In genomic region chr1:194635942-194636341, GRCm38 (mm10) we compare ENCODE assay signal across 16 mouse cellular contexts. TPM values are rescaled to one million over a fixed set of nuclear protein-coding genes. Genes with fewer than 3 reads are reported as not detected.
DNase-seq lines count a peak whose midpoint lies in the region; ATAC-seq and TF ChIP-seq lines count a peak whose summit lies in the region.
"Had no signal": no experiment of that assay in that cellular context is flagged by ENCODE, and none has a peak within 500 bp of the region (broad histone marks: within the 10 kb centered on the region; RNA-seq: fewer than 3 reads in every experiment).

No protein-coding gene starts in this region.

- no peaks in the 10 kb centered on the region for H3K9me3 ChIP-seq in kidney, embryonic 14.5 days (ENCODE audit: control insufficient read depth, low read length)
- no peaks in the 10 kb centered on the region for H3K9me3 ChIP-seq in neural tube, embryonic 11.5 days (ENCODE audit: control insufficient read depth, low read length)
- no peaks in the 10 kb centered on the region for H3K9me3 ChIP-seq in neural tube, embryonic 15.5 days (replicated peaks)
- H3K9me3 ChIP-seq: limb, embryonic 10.5 days; liver, embryonic 13.5 days; megakaryocyte, embryonic 14.5 days; neural tube, embryonic 12.5 days had no signal

- TF ChIP-seq POLR2A in kidney, adult 2 months (IDR thresholded peaks at IDR 0.05; ENCODE audit: low read depth, low read length) = no peak

- H3K27ac ChIP-seq in gastrocnemius, adult 2 months = peak overlapping the region; percentile 61
- H3K27ac ChIP-seq in kidney, adult 2 months (ENCODE audit: insufficient read depth, low read depth, low read length) = peak overlapping the region; percentile 18; the same call in 1 of the 2 replicates
- H3K27ac ChIP-seq in kidney, embryonic 14.5 days (ENCODE audit: low read depth, low read length) = no peak overlapping the region
- peak overlapping the region; percentile 72 for H3K27ac ChIP-seq in neural tube, embryonic 11.5 days (ENCODE audit: low read depth, low read length)
- H3K27ac ChIP-seq in neural tube, embryonic 15.5 days (replicated peaks) = no peak overlapping the region
- H3K27ac ChIP-seq: kidney, postnatal 0 days; limb, embryonic 10.5 days; liver, embryonic 13.5 days; neural tube, embryonic 12.5 days had no signal

- no peak overlapping the region for H3K9ac ChIP-seq in kidney, embryonic 14.5 days (ENCODE audit: low read depth, low read length)
- H3K9ac ChIP-seq in neural tube, embryonic 11.5 days (ENCODE audit: low read length) = no peak overlapping the region
- H3K9ac ChIP-seq in neural tube, embryonic 15.5 days (replicated peaks) = no peak overlapping the region
- H3K9ac ChIP-seq: liver, embryonic 13.5 days; neural tube, embryonic 12.5 days had no signal

- no peak overlapping the region for H3K4me3 ChIP-seq in gastrocnemius, adult 2 months
- H3K4me3 ChIP-seq in kidney, adult 2 months (ENCODE audit: insufficient read depth, low read depth, low read length) = no peak overlapping the region
- no peak overlapping the region for H3K4me3 ChIP-seq in kidney, embryonic 14.5 days (ENCODE audit: low read length)
- H3K4me3 ChIP-seq in neural tube, embryonic 11.5 days (ENCODE audit: low read depth, low read length) = no peak overlapping the region
- H3K4me3 ChIP-seq in neural tube, embryonic 15.5 days (replicated peaks) = no peak overlapping the region
- H3K4me3 ChIP-seq: limb, embryonic 10.5 days; liver, embryonic 13.5 days; megakaryocyte, embryonic 14.5 days; neural tube, embryonic 12.5 days had no signal

- no peak overlapping the region for H3K4me2 ChIP-seq in kidney, embryonic 14.5 days (replicated peaks; ENCODE audit: low read depth, low read length)
- H3K4me2 ChIP-seq in neural tube, embryonic 11.5 days (ENCODE audit: low read depth) = no peak overlapping the region
- H3K4me2 ChIP-seq in neural tube, embryonic 15.5 days = no peak overlapping the region
- H3K4me2 ChIP-seq: liver, embryonic 13.5 days; neural tube, embryonic 12.5 days had no signal

- TF ChIP-seq CTCF in gastrocnemius, adult 2 months (IDR thresholded peaks at IDR 0.05) = no peak
- no peak for TF ChIP-seq CTCF in kidney, adult 2 months (conservative IDR thresholded peaks at IDR 0.05; ENCODE audit: insufficient read depth, insufficient read length, low read depth, low read length)

- intact Hi-C loops in gastrocnemius, adult 2 months (cut with DNase I) = no loop called here

- H3K36me3 ChIP-seq in kidney, adult 2 months (ENCODE audit: control insufficient read depth, insufficient read depth, low read length) = no peaks in the 10 kb centered on the region
- no peaks in the 10 kb centered on the region for H3K36me3 ChIP-seq in kidney, embryonic 14.5 days (ENCODE audit: control insufficient read depth, insufficient read depth, low read length)
- no peaks in the 10 kb centered on the region for H3K36me3 ChIP-seq in neural tube, embryonic 11.5 days (ENCODE audit: control insufficient read depth, insufficient read depth, low read length)
- no peaks in the 10 kb centered on the region for H3K36me3 ChIP-seq in neural tube, embryonic 15.5 days
- H3K36me3 ChIP-seq: limb, embryonic 10.5 days; liver, embryonic 13.5 days; neural tube, embryonic 12.5 days had no signal

- no peak for DNase-seq in gastrocnemius, adult 2 months
- DNase-seq in gastrocnemius, postnatal 25 days = no peak
- DNase-seq in kidney, adult 2 months = peak; percentile 47
- no peak for DNase-seq in neural tube, embryonic 11.5 days (ENCODE audit: low spot score)
- DNase-seq in retina, postnatal 1 day = no peak
- DNase-seq: cerebellum, postnatal 10 days; liver, embryonic 13.5 days; lung, postnatal 10 days; thymus, postnatal 4 days had no signal

- no peaks in the 10 kb centered on the region for H3K27me3 ChIP-seq in kidney, adult 2 months (replicated peaks; ENCODE audit: control insufficient read depth, insufficient read depth, low read length)
- no peaks in the 10 kb centered on the region for H3K27me3 ChIP-seq in kidney, embryonic 14.5 days (ENCODE audit: control insufficient read depth, insufficient read depth, low read length)
- H3K27me3 ChIP-seq in neural tube, embryonic 11.5 days (ENCODE audit: control insufficient read depth, insufficient read depth, low read length) = no peaks in the 10 kb centered on the region
- H3K27me3 ChIP-seq in neural tube, embryonic 15.5 days (replicated peaks) = no peaks in the 10 kb centered on the region
- H3K27me3 ChIP-seq: liver, embryonic 13.5 days; neural tube, embryonic 12.5 days had no signal

- H3K4me1 ChIP-seq in kidney, adult 2 months (ENCODE audit: control insufficient read depth, insufficient read depth, low read length) = peaks cover 24% of the 10 kb centered on the region
- peaks cover 7% of the 10 kb centered on the region for H3K4me1 ChIP-seq in kidney, embryonic 14.5 days (ENCODE audit: control insufficient read depth, insufficient read depth, low read length)
- peaks cover 39% of the 10 kb centered on the region for H3K4me1 ChIP-seq in neural tube, embryonic 11.5 days (ENCODE audit: control insufficient read depth, insufficient read depth, low read length)
- peaks cover 60% of the 10 kb centered on the region for H3K4me1 ChIP-seq in neural tube, embryonic 15.5 days
- H3K4me1 ChIP-seq: megakaryocyte, embryonic 14.5 days had no signal

- WGBS in kidney, adult 2 months = 67% methylated on average over 3 of the region's 3 CpGs
- 57% methylated on average over 3 of the region's 3 CpGs for WGBS in kidney, embryonic 14.5 days
- 44% methylated on average over 3 of the region's 3 CpGs for WGBS in neural tube, embryonic 11.5 days
- WGBS in neural tube, embryonic 15.5 days = 58% methylated on average over 3 of the region's 3 CpGs

- no peak for ATAC-seq in kidney, embryonic 14.5 days (ENCODE audit: low FRiP score, low TSS enrichment)
- ATAC-seq in neural tube, embryonic 11.5 days (ENCODE audit: insufficient read depth, low FRiP score, low TSS enrichment) = no peak
- ATAC-seq in neural tube, embryonic 15.5 days (ENCODE audit: low FRiP score) = no peak
- ATAC-seq: forebrain, embryonic 16.5 days had no signal

RNA-seq across cellular contexts. Expression of gene Plxna2, which starts 17.9 kb away (rescaled TPM):
- total RNA-seq in gastrocnemius, adult 2 months (2021) = 10 to 100 TPM in 1 of 2 experiments, 1 to 10 TPM in 1; 6.6 to 13.2 TPM
- total RNA-seq in gastrocnemius, postnatal 25 days (2021) = 1 to 10 TPM; 6.8 to 7.1 TPM
- 5.1 and 5.9 TPM in 2 replicates for polyA plus RNA-seq in kidney, adult 2 months (2012; rRNA removed)
- polyA plus RNA-seq in kidney, embryonic 14.5 days (2014; fragmentation: Nextera tagmentation; extraction: Ambion mirVana) = 4.4 and 7.4 TPM in 2 replicates
- polyA plus RNA-seq in neural tube, embryonic 11.5 days (2014; fragmentation: Nextera tagmentation; extraction: Ambion mirVana) = 24.6 and 26.4 TPM in 2 replicates
- polyA plus RNA-seq in neural tube, embryonic 15.5 days (2015; fragmentation: Nextera tagmentation; extraction: Ambion mirVana) = 37.7 and 42.4 TPM in 2 replicates

Comparison
In these comparisons a context has a peak if more than half of its experiments do, and no peak if none do; other contexts are left out.
1. H3K27ac ChIP-seq: peak in gastrocnemius, adult 2 months (single experiment), kidney, adult 2 months (single experiment) and neural tube, embryonic 11.5 days (single experiment); none in kidney, embryonic 14.5 days (single experiment) and neural tube, embryonic 15.5 days (single experiment).